Mouse (Mus musculus) limb, embryonic 10.5 days (tissue): ENCODE data around the gene Zfp975. TPM values are rescaled to one million over a fixed set of nuclear protein-coding genes. Genes with fewer than 3 reads are reported as not detected.

Experiments used
- polyA plus RNA-seq: library from polyadenylated mRNA; unstranded; fragments of >200 nt; fragmentation: Nextera tagmentation; extraction: Ambion mirVana; gene quantifications from 2 replicates; pipeline ENCODE4 v1.2.1, GENCODE M21; 2016

The Zfp975 gene
- polyA plus RNA-seq, 1 experiment from 2014 or later = 12.2 TPM

Other genes starting within 250 kb of the Zfp975 start
- gene 4933421I07Rik, start 244.6 kb downstream of the Zfp975 start, polyA plus RNA-seq = not detected in 2 replicates
- 17.4 and 19.4 TPM in 2 replicates for gene Zfp141, start 187.0 kb downstream of the Zfp975 start, polyA plus RNA-seq
- gene Gm21028, start 114.2 kb downstream of the Zfp975 start, polyA plus RNA-seq = not detected in 2 replicates
- 1.6 and 1.9 TPM in 2 replicates for gene Zfp977, start 100.2 kb downstream of the Zfp975 start, polyA plus RNA-seq
- gene Zfp976, start 50.2 kb downstream of the Zfp975 start, polyA plus RNA-seq = 4.5 and 6.0 TPM in 2 replicates
- not detected in 2 replicates for gene Gm17067, start 34.3 kb upstream of the Zfp975 start, polyA plus RNA-seq
- gene Vmn2r62, start 100.8 kb upstream of the Zfp975 start, polyA plus RNA-seq = not detected in 2 replicates
- gene Gm2381, start 174.5 kb upstream of the Zfp975 start, polyA plus RNA-seq = not detected in 2 replicates
- not detected in 2 replicates for gene Vmn2r63, start 241.1 kb upstream of the Zfp975 start, polyA plus RNA-seq